Mouse (Mus musculus): ENCODE results near the gene Tbc1d1.

DNA sequence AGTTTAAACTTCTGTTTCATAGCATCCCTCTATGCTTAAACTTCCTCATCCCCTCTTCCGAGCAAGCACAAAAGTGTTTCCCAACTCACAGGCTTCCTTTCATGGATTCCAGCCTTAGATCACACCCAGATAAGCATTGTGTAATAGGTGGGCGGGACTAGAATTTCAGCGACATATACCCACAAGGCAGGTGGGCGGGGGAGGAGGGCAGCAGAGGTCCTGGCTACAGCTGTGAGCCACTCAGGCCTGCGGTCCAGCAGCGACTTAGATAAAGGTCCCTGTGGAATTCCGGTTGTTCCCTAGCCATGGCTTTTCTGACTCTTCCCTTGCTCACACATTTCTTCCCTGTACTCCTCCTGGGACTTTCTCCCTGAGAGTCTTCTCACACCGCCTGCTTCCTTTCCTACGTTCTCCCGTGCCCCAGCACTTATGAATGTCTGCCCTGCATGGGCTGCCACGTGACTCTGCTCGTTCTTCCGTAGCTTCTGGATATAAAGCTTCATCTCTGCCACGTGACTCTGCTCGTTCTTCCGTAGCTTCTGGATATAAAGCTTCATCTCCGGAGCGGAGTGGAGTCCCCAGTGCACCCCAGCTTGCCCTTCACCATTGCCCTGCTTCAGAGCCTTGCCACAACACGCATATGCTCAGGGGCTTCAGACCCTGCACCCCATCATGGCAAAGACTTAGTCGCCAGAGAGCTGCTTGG is 142.4 kb downstream of the Tbc1d1 start:
- TF ChIP-seq GATA1 (IDR thresholded peaks at IDR 0.05; ENCODE audit: borderline replicate concordance, low read length): no peak
- TF ChIP-seq FLI1 (IDR thresholded peaks at IDR 0.05; ENCODE audit: low read length): no peak

All from megakaryocyte, embryonic 14.5 days (primary cell).